Mouse (Mus musculus) ES-CJ7 (cell line): ENCODE measurements around the gene Olfr60.

Experiments
- DNase-seq: peaks from one replicate; pipeline ENCODE4 v3.0.0; 2011; ENCODE audit warnings: low read depth, low spot score

Olfr60 gene

GRCm38 (mm10) chr7:140361571-140361970 lies at the start of gene Olfr60:
TSS of gene Olfr60 (minus strand) at chr7:140361671.
- DNase-seq = no peak

GRCm38 (mm10) chr7:140402818-140403217 lies 41.3 kb upstream of the Olfr60 start, which contains the start of gene Olfr531:
TSS of gene Olfr531 (minus strand) at chr7:140402918.
- DNase-seq = no peak

GRCm38 (mm10) chr7:140376911-140377310 lies 15.4 kb upstream of the Olfr60 start:
- DNase-seq = no peak

GRCm38 (mm10) chr7:140376231-140376630 lies 14.8 kb upstream of the Olfr60 start, which contains the start of gene Olfr530:
TSS of gene Olfr530 (minus strand) at chr7:140376331.
- no peak for DNase-seq

- no peak for DNase-seq
These were observed 12.8 kb upstream of the Olfr60 start for GRCm38 (mm10) chr7:140374300-140374699.

GRCm38 (mm10) chr7:140333717-140334116 lies 27.8 kb downstream of the Olfr60 start, which contains the start of gene Olfr527:
TSS of gene Olfr527 (plus strand) at chr7:140334017.
- DNase-seq = no peak

GRCm38 (mm10) chr7:140329766-140330304 lies 31.6 kb downstream of the Olfr60 start:
- DNase-seq = no peak

GRCm38 (mm10) chr7:140321135-140321534 lies 40.3 kb downstream of the Olfr60 start:
- no peak for DNase-seq

- DNase-seq = no peak
These were observed 40.9 kb downstream of the Olfr60 start, which contains the start of gene Olfr525 for GRCm38 (mm10) chr7:140320558-140320957. TSS of gene Olfr525 (plus strand) at chr7:140320858.

GRCm38 (mm10) chr7:140319861-140320385 lies 41.5 kb downstream of the Olfr60 start:
- no peak for DNase-seq

- no peak for DNase-seq
These were observed 62.1 kb downstream of the Olfr60 start for GRCm38 (mm10) chr7:140299416-140299815.

GRCm38 (mm10) chr7:140296876-140297275 lies 64.6 kb downstream of the Olfr60 start:
- DNase-seq = no peak

GRCm38 (mm10) chr7:140295746-140296145 lies 65.7 kb downstream of the Olfr60 start:
- DNase-seq = no peak
